Mouse (Mus musculus): Measurements from ENCODE around the gene 4933417A18Rik.
A peak's percentile ranks its signal among the peaks of the same experiment; 100 is the strongest.
"Not testable (repeated sequence)": the region's sequence is repeated elsewhere in the genome, so short reads cannot be mapped to it uniquely, and the experiment has no call there.

The 4933417A18Rik gene

GRCm38 (mm10) chr13:34924210-34924609 is at the start of gene 4933417A18Rik, which contains the start of gene Fam217a:
Gene 4933417A18Rik, plus strand, starts transcription at chr13:34924409.
Gene Fam217a, minus strand, starts transcription at chr13:34924310.
- DNase-seq (ENCODE audit: low spot score): no peak

- DNase-seq (ENCODE audit: low spot score): peak; percentile 12
Measured at GRCm38 (mm10) chr13:34874736-34875135, 49.5 kb upstream of the 4933417A18Rik start.

GRCm38 (mm10) chr13:34875166-34875710 is 49.0 kb upstream of the 4933417A18Rik start, which contains the start of gene Prpf4b:
Gene Prpf4b, plus strand, starts transcription at chr13:34875302.
- DNase-seq (ENCODE audit: low spot score): peak; percentile 85

- DNase-seq (ENCODE audit: low spot score): no peak
Measured at GRCm38 (mm10) chr13:34875741-34876445, 48.3 kb upstream of the 4933417A18Rik start.

GRCm38 (mm10) chr13:34876481-34876880 is 47.7 kb upstream of the 4933417A18Rik start:
- DNase-seq (ENCODE audit: low spot score): no peak

GRCm38 (mm10) chr13:34892871-34893270 is 31.3 kb upstream of the 4933417A18Rik start:
- DNase-seq (ENCODE audit: low spot score): no peak

GRCm38 (mm10) chr13:34914614-34915013 is 9.6 kb upstream of the 4933417A18Rik start:
- DNase-seq (ENCODE audit: low spot score): no peak

GRCm38 (mm10) chr13:34916520-34917167 is 7.6 kb upstream of the 4933417A18Rik start:
- DNase-seq (ENCODE audit: low spot score): no peak

- no peak for DNase-seq (ENCODE audit: low spot score)
Measured at GRCm38 (mm10) chr13:34934931-34935644, 10.9 kb downstream of the 4933417A18Rik start.

- DNase-seq (ENCODE audit: low spot score): no peak
Measured at GRCm38 (mm10) chr13:34942370-34942769, 18.2 kb downstream of the 4933417A18Rik start.

- not testable (repeated sequence) for DNase-seq (ENCODE audit: low spot score)
Measured at GRCm38 (mm10) chr13:34951437-34951836, 27.2 kb downstream of the 4933417A18Rik start.

GRCm38 (mm10) chr13:34956901-34957300 is 32.7 kb downstream of the 4933417A18Rik start:
- DNase-seq (ENCODE audit: low spot score): no peak

- DNase-seq (ENCODE audit: low spot score): not testable (repeated sequence)
Measured at GRCm38 (mm10) chr13:34958158-34958557, 33.9 kb downstream of the 4933417A18Rik start.

- no peak for DNase-seq (ENCODE audit: low spot score)
Measured at GRCm38 (mm10) chr13:34960996-34961770, 37.0 kb downstream of the 4933417A18Rik start.

- DNase-seq (ENCODE audit: low spot score): no peak
Measured at GRCm38 (mm10) chr13:34963511-34964397, 39.5 kb downstream of the 4933417A18Rik start, which contains the start of gene Eci3. Gene Eci3, minus strand, starts transcription at chr13:34963810.

- DNase-seq (ENCODE audit: low spot score): no peak
Measured at GRCm38 (mm10) chr13:34964419-34964818, 40.2 kb downstream of the 4933417A18Rik start.

- no peak for DNase-seq (ENCODE audit: low spot score)
Measured at GRCm38 (mm10) chr13:34964866-34965265, 40.7 kb downstream of the 4933417A18Rik start.

GRCm38 (mm10) chr13:34965647-34966046 is 41.4 kb downstream of the 4933417A18Rik start:
- DNase-seq (ENCODE audit: low spot score): not testable (repeated sequence)

GRCm38 (mm10) chr13:34972456-34972855 is 48.2 kb downstream of the 4933417A18Rik start:
- DNase-seq (ENCODE audit: low spot score): not testable (repeated sequence)

- DNase-seq (ENCODE audit: low spot score): no peak
Measured at GRCm38 (mm10) chr13:34973149-34973548, 48.9 kb downstream of the 4933417A18Rik start.

Measured in spleen, adult 12 weeks (tissue).